Comparison of ENCODE assay signal across 28 mouse cellular contexts in the genomic region with DNA sequence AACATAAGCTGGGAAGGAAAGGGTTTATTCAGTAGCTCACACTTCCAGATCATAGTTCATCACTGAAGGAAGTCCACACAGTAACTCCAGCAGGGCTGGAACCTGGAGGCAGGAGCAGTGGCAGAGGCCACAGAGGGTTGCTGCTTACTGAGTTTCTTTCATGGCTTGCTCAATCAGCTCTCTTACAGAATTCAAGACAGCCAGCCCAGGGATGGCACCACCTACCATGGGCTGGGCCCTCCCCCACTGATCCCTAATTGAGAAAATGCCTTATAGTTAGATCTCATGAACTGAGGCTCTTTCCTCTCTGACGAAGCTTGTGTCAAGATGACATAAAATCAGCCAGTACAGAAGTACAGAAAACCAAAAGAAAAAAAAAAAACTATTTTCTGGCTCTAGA.
"Had no signal": no experiment of that assay in that cellular context is flagged by ENCODE, and none has a peak within 500 bp of the region (broad histone marks: within the 10 kb centered on the region; RNA-seq: fewer than 3 reads in every experiment).

No protein-coding gene starts in this region.

- H3K4me3 ChIP-seq: embryonic facial prominence, embryonic 10.5 days; embryonic facial prominence, embryonic 12.5 days; embryonic facial prominence, embryonic 13.5 days; embryonic facial prominence, embryonic 15.5 days; erythroblast, embryonic 14.5 days; forebrain, embryonic 10.5 days; forebrain, embryonic 12.5 days; forebrain, embryonic 13.5 days; forebrain, embryonic 15.5 days; gastrocnemius, adult 2 months; heart, adult 2 months had no signal

- H3K27me3 ChIP-seq: embryonic facial prominence, embryonic 12.5 days; embryonic facial prominence, embryonic 13.5 days; embryonic facial prominence, embryonic 15.5 days; forebrain, embryonic 12.5 days; forebrain, embryonic 13.5 days; forebrain, embryonic 15.5 days had no signal

- H3K4me1 ChIP-seq: embryonic facial prominence, embryonic 12.5 days; embryonic facial prominence, embryonic 15.5 days; forebrain, embryonic 10.5 days; forebrain, embryonic 12.5 days; forebrain, embryonic 13.5 days; forebrain, embryonic 15.5 days had no signal

- H3K36me3 ChIP-seq: embryonic facial prominence, embryonic 10.5 days; embryonic facial prominence, embryonic 12.5 days; embryonic facial prominence, embryonic 13.5 days; embryonic facial prominence, embryonic 15.5 days; forebrain, embryonic 10.5 days; forebrain, embryonic 12.5 days; forebrain, embryonic 15.5 days had no signal

- ATAC-seq: forebrain, embryonic 13.5 days; forebrain, embryonic 14.5 days; forebrain, embryonic 15.5 days; forebrain, embryonic 16.5 days had no signal

- H3K9me3 ChIP-seq: embryonic facial prominence, embryonic 10.5 days; embryonic facial prominence, embryonic 12.5 days; embryonic facial prominence, embryonic 13.5 days; embryonic facial prominence, embryonic 15.5 days; forebrain, embryonic 10.5 days; forebrain, embryonic 12.5 days; forebrain, embryonic 13.5 days; forebrain, embryonic 15.5 days had no signal

- H3K9ac ChIP-seq: embryonic facial prominence, embryonic 12.5 days; embryonic facial prominence, embryonic 13.5 days; embryonic facial prominence, embryonic 15.5 days; forebrain, embryonic 12.5 days; forebrain, embryonic 13.5 days; forebrain, embryonic 15.5 days; forebrain, postnatal 0 days had no signal

- H3K27ac ChIP-seq: embryonic facial prominence, embryonic 10.5 days; embryonic facial prominence, embryonic 12.5 days; embryonic facial prominence, embryonic 13.5 days; embryonic facial prominence, embryonic 15.5 days; forebrain, embryonic 10.5 days; forebrain, embryonic 12.5 days; forebrain, embryonic 13.5 days; forebrain, embryonic 15.5 days; gastrocnemius, adult 2 months; heart, adult 2 months had no signal

- DNase-seq: cerebellum, adult 2 months; cerebellum, adult 8-10 months; cerebellum, adult 9-10 months; cerebellum, adult 9-11 months; cerebellum, postnatal 10 days; cerebellum, postnatal 14 days; cerebellum, postnatal 25 days; cerebellum, postnatal 36 days; embryo, embryonic 11 days; forebrain, postnatal 0 days; gastrocnemius, adult 2 months; gastrocnemius, postnatal 10 days; gastrocnemius, postnatal 14 days; gastrocnemius, postnatal 25 days; gastrocnemius, postnatal 36 days; heart, adult 18-20 months; heart, adult 2 months had no signal

- H3K4me2 ChIP-seq: embryonic facial prominence, embryonic 12.5 days; embryonic facial prominence, embryonic 13.5 days; embryonic facial prominence, embryonic 15.5 days; forebrain, embryonic 12.5 days; forebrain, embryonic 13.5 days; forebrain, embryonic 15.5 days had no signal
